Mouse (Mus musculus) megakaryocyte, embryonic 14.5 days (primary cell): ENCODE results near the gene Plekha4.

Experiments used
- FLI1 ChIP-seq: IDR thresholded peaks from 2 replicates; pipeline ENCODE4 v1.6.1; 2012; ENCODE audit warnings: low read length, inconsistent platforms, mixed read lengths
- GATA1 ChIP-seq: IDR thresholded peaks from 3 replicates; pipeline ENCODE4 v1.6.1; 2012; ENCODE audit warnings: mixed read lengths, low read length, inconsistent platforms, borderline replicate concordance

GRCm38 (mm10) chr7:45560241-45560640, 34.1 kb downstream of the Plekha4 start:
- TF ChIP-seq GATA1 (no peak), FLI1 (no peak)
